Mouse (Mus musculus) kidney, embryonic 16.5 days (tissue): ENCODE data around the gene Hist1h2an. TPM values are rescaled to one million over a fixed set of nuclear protein-coding genes. Genes with fewer than 3 reads are reported as not detected.
"Not testable (repeated sequence)": the region's sequence is repeated elsewhere in the genome, so short reads cannot be mapped to it uniquely, and the experiment has no call there.

Experiments
- ATAC-seq: fragments of 200-750 bp; cut with Nextera tagmentation; 2 replicates; pipeline ENCODE4 v1.8.0; 2017; ENCODE audit warnings: moderate TSS enrichment; ENCODE audit not compliant: low FRiP score, low TSS enrichment
- H3K27ac ChIP-seq: fragments of 300-500 bp; sonication (generic); 2 replicates; pipeline ENCODE4 v1.5.1; 2014; ENCODE audit warnings: low read length
- H3K27me3 ChIP-seq: fragments of 300-500 bp; sonication (generic); 2 replicates; pipeline ENCODE4 v1.6.1; 2014; ENCODE audit warnings: low read length, control low read depth, mixed read lengths; ENCODE audit not compliant: insufficient read depth
- H3K36me3 ChIP-seq: fragments of 300-500 bp; sonication (generic); 2 replicates; pipeline ENCODE4 v1.6.1; 2014; ENCODE audit warnings: low read length, control low read depth, mixed read lengths; ENCODE audit not compliant: insufficient read depth
- H3K4me1 ChIP-seq: fragments of 300-500 bp; sonication (generic); 2 replicates; pipeline ENCODE4 v1.6.1; 2014; ENCODE audit warnings: low read length, control low read depth, mixed read lengths; ENCODE audit not compliant: insufficient read depth
- H3K4me2 ChIP-seq: fragments of 300-500 bp; sonication (generic); replicated peaks from 2 replicates; pipeline ENCODE4 v1.6.1; 2014; ENCODE audit warnings: low read depth, low read length
- H3K4me3 ChIP-seq: fragments of 300-500 bp; sonication (generic); 2 replicates; pipeline ENCODE4 v1.5.1; 2014; ENCODE audit warnings: mild to moderate bottlenecking, low read length
- H3K9ac ChIP-seq: fragments of 300-500 bp; sonication (generic); replicated peaks from 2 replicates; pipeline ENCODE4 v1.6.1; 2014; ENCODE audit warnings: low read length
- H3K9me3 ChIP-seq: fragments of 300-500 bp; sonication (generic); 2 replicates; pipeline ENCODE4 v1.6.1; 2016; ENCODE audit warnings: low read length, control low read depth
- WGBS: fragments of 180-500 bp; shearing (Covaris S2); extraction: QIAGEN DNeasy Blood & Tissue Kit; methylation state at CpG from one replicate; pipeline ENCODE4 v1.1.7; 2014; 5-methylcytosine and 5-hydroxymethylcytosine counted together
- polyA plus RNA-seq: library from polyadenylated mRNA; unstranded; fragments of >200 nt; fragmentation: Nextera tagmentation; extraction: Ambion mirVana; gene quantifications from 2 replicates; pipeline ENCODE4 v1.2.1, GENCODE M21; 2015

Gene Hist1h2an
- polyA plus RNA-seq, 1 experiment from 2014 or later = 6.0 TPM

- H3K27ac ChIP-seq, H3K9me3 ChIP-seq, H3K4me2 ChIP-seq, H3K4me1 ChIP-seq, H3K36me3 ChIP-seq, H3K4me3 ChIP-seq, H3K9ac ChIP-seq, H3K27me3 ChIP-seq: not testable (repeated sequence)
- peak; percentile 98 for ATAC-seq
- WGBS = no CpG with 5 or more reads among the region's 23 CpGs
These were observed 23.1 kb upstream of the Hist1h2an start, which contains the start of the genes Hist1h2bq and Hist1h2ao for GRCm38 (mm10) chr13:21810073-21810472. Gene Hist1h2bq (minus strand): TSS chr13:21810197. Gene Hist1h2ao (plus strand): TSS chr13:21810465.

GRCm38 (mm10) chr13:21803058-21803457, 16.0 kb upstream of the Hist1h2an start:
- not testable (repeated sequence) for H3K4me1 ChIP-seq, H3K27ac ChIP-seq, H3K9ac ChIP-seq, H3K4me3 ChIP-seq, H3K4me2 ChIP-seq, H3K36me3 ChIP-seq, H3K9me3 ChIP-seq, H3K27me3 ChIP-seq
- WGBS = no CpG with 5 or more reads among the region's 4 CpGs
- ATAC-seq = peak; percentile 79

DNA sequence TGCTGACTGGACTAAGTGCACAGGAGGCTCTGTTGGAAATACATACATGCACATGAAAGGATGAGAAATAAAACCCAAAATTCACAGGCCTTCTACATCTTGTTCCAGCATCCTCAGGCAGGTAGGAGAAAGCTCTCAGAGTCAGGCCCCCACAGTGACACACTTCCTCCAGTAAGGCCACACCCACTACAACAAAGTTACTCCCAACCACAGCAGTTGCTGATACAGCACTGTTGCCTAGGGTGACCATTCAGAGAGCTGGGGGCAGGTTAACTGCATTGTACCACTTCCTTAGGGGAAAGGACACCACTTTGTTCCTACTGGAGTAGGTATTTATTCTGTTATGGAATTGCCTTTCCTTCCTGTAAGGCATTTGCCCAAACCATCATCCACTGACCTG, 10.1 kb upstream of the Hist1h2an start:
- not testable (repeated sequence) for H3K27me3 ChIP-seq, ATAC-seq, H3K27ac ChIP-seq, H3K4me3 ChIP-seq, H3K36me3 ChIP-seq, H3K9me3 ChIP-seq, H3K4me1 ChIP-seq, H3K4me2 ChIP-seq, H3K9ac ChIP-seq

DNA sequence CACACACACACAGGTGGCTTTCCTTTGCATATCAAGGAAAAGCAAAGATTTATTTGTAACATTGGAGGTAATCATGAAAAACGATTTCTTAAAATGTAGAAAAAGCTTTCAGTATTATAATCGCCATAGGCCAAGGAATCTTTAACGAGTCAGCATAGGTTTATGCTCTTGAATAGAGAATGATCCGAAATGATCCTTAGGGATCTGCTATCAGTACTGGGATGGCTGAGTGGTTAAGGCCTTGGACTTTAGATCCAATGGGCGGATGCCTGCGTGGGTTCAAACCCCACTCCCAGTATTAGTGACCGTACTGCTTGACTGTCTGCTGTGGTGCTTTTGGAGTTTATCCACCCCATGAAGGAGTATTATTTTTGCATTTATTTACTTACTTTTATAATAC, 8.6 kb upstream of the Hist1h2an start:
- H3K9ac ChIP-seq = no peak overlapping the region
- H3K9me3 ChIP-seq = no peaks in the 10 kb centered on the region
- H3K4me1 ChIP-seq = peaks cover 5% of the 10 kb centered on the region; the same call in 1 of the 2 replicates
- no peaks in the 10 kb centered on the region for H3K27me3 ChIP-seq
- no peak overlapping the region for H3K4me3 ChIP-seq
- WGBS = 95% methylated on average over 7 of the region's 7 CpGs
- no peak overlapping the region for H3K4me2 ChIP-seq
- no peaks in the 10 kb centered on the region for H3K36me3 ChIP-seq
- H3K27ac ChIP-seq = no peak overlapping the region
- no peak for ATAC-seq

DNA sequence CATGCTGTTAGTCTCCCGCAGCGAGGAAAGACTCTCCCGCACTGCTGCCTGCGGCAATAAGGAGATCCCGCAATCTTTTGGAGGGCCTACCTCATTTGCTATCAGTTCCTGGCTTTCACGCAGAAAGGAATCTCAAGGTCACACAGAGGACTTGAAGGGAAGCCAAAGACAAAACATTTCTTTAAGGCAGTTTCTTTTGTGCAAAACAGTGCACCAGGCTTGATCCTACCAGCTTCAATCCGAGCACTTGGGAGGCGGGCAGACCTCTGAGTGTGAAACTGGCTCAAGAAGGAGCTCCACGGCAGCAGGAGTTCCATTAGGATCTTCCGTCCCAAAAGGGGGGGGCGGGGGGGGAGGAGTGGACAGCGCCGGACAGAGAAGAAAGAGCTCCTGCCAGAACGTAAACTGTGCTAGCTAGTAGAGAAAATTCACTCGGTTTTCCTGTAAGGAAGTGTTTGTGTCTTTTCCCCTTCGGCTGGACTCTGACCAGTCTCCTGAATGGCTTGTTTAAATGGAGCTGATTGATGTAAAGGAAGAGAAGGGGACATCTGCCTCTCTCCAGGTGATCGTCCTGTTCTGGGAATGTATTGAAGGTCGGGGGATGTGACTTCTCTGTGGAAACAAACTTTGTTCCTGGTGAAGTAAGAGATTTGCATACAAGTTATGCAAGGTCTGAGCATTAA, 3.7 kb upstream of the Hist1h2an start:
- WGBS = 10% methylated on average over 17 of the region's 18 CpGs
- no peak overlapping the region for H3K27ac ChIP-seq
- no peak for ATAC-seq
- H3K9me3 ChIP-seq = no peaks in the 10 kb centered on the region
- H3K4me3 ChIP-seq = peak overlapping the region; percentile 22
- no peaks in the 10 kb centered on the region for H3K27me3 ChIP-seq
- H3K9ac ChIP-seq = peak overlapping the region; percentile 58
- peaks cover 19% of the 10 kb centered on the region for H3K4me1 ChIP-seq
- no peaks in the 10 kb centered on the region for H3K36me3 ChIP-seq
- H3K4me2 ChIP-seq = peak overlapping the region; percentile 50

GRCm38 (mm10) chr13:21789925-21790324, 2.9 kb upstream of the Hist1h2an start:
- ATAC-seq = no peak
- WGBS = 41% methylated on average over 6 of the region's 6 CpGs
- no peak overlapping the region for H3K4me2 ChIP-seq
- no peaks in the 10 kb centered on the region for H3K27me3 ChIP-seq
- peaks cover 23% of the 10 kb centered on the region for H3K4me1 ChIP-seq
- no peak overlapping the region for H3K9ac ChIP-seq
- no peaks in the 10 kb centered on the region for H3K9me3 ChIP-seq
- no peak overlapping the region for H3K27ac ChIP-seq
- H3K4me3 ChIP-seq = no peak overlapping the region
- no peaks in the 10 kb centered on the region for H3K36me3 ChIP-seq

- Histone ChIP-seq H3K4me2 (peak overlapping the region; percentile 48), H3K9ac (peak overlapping the region; percentile 55), H3K4me3 (peak overlapping the region; percentile 21), H3K27ac (peak overlapping the region; percentile 77), H3K9me3 (no peaks in the 10 kb centered on the region), H3K27me3 (no peaks in the 10 kb centered on the region), H3K4me1 (peaks cover 33% of the 10 kb centered on the region), H3K36me3 (no peaks in the 10 kb centered on the region)
- WGBS = 19% methylated on average over 14 of the region's 21 CpGs
- ATAC-seq = 0 out of 2 replicates have a peak, but pooled peaks have one; percentile 8
These were observed 959 bp upstream of the Hist1h2an start for GRCm38 (mm10) chr13:21787760-21788593.

DNA sequence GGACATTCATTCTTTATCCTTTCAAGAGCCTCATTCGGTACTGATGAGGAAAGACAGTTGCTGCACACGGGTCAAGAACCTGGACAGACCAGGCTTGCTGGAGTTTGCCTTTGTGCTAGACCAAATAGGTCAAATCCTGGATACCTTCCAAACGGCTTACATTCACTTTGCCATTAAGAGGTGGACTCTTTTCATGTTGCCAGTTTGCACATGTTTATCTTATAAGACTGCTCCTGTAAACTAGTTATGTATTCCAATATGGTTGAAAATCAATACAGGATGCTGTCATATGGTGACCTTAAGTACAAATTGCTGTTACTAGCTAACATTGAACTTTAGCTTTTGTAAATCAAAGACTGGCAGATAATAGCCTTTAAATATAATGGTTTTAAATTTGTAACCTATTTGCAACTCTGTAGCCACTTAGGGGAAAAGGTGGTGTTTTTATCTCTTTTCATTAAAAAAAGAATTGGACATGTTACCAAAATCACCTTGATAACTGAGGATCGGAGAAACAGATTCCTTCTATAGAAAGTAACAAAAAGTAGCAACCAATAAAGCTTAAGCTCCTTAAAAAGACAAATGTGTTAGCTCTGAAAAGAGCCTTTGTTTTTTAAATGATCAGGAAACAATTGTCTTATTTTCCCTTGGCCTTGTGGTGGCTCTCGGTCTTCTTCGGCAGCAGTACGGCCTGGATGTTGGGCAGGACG, 674 bp downstream of the Hist1h2an start:
- peak overlapping the region; percentile 55 for H3K4me2 ChIP-seq

GRCm38 (mm10) chr13:21784311-21784710, 2.7 kb downstream of the Hist1h2an start:
- Histone ChIP-seq H3K4me1 (peaks cover 45% of the 10 kb centered on the region), H3K27me3 (no peaks in the 10 kb centered on the region), H3K27ac (peak overlapping the region; percentile 91), H3K9ac (peak overlapping the region; percentile 63), H3K4me3 (no peak overlapping the region), H3K9me3 (no peaks in the 10 kb centered on the region), H3K36me3 (no peaks in the 10 kb centered on the region), H3K4me2 (peak overlapping the region; percentile 51)
- no peak for ATAC-seq
- 26% methylated on average over 6 of the region's 6 CpGs for WGBS

More for the DNA sequence above, 674 bp downstream of the Hist1h2an start:
- ATAC-seq = no peak
- H3K4me3 ChIP-seq = peak overlapping the region; percentile 44
- H3K27me3 ChIP-seq = no peaks in the 10 kb centered on the region
- WGBS = 8% methylated on average over 8 of the region's 8 CpGs
- H3K27ac ChIP-seq = peak overlapping the region; percentile 90
- H3K9me3 ChIP-seq = no peaks in the 10 kb centered on the region
- peak overlapping the region; percentile 70 for H3K9ac ChIP-seq
- no peaks in the 10 kb centered on the region for H3K36me3 ChIP-seq
- H3K4me1 ChIP-seq = peaks cover 41% of the 10 kb centered on the region
